Mouse (Mus musculus) thymus, postnatal 25 days (tissue): ENCODE results near the gene Trpm8.

Experiments used
- DNase-seq: peaks from one replicate; pipeline ENCODE4 v3.0.0; 2022

Trpm8 gene

DNA sequence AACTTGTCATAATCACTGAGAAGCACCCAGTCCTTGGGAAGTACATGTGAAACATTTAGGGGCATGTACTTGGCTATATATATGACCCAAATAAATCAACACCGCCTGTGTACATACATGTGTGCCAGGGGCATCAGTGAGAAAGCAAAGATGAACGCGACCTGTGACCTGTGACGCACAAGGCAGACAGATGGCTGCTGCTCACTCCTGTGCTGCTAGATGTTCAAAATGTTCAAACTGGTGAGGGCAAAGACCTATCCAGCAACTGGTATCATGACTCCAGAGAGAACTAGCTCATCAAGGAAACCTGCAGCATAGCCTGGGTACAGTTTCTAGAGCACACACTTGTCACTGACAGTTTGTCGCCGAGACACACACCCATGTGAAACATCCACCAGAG is 10.0 kb upstream of the Trpm8 start:
- DNase-seq = no peak

DNA sequence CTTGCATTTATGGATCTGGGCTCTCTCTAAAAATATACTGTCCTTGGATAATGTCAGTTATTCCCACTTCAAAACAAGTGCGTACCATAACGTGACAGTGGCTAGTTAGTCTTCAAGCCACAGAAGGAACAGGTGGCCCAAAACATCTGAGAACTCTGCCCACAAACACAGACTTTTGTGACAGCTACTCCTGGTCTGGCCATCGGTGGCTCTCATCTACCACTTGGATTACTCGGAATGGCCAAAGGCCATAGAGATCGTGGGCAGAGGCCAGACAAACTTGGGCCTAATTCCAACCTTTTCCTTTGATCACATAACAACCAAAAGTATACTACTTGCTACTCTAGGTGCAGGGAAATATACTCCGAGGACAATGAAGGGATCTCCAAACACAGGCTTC is 9.4 kb upstream of the Trpm8 start:
- DNase-seq = no peak

DNA sequence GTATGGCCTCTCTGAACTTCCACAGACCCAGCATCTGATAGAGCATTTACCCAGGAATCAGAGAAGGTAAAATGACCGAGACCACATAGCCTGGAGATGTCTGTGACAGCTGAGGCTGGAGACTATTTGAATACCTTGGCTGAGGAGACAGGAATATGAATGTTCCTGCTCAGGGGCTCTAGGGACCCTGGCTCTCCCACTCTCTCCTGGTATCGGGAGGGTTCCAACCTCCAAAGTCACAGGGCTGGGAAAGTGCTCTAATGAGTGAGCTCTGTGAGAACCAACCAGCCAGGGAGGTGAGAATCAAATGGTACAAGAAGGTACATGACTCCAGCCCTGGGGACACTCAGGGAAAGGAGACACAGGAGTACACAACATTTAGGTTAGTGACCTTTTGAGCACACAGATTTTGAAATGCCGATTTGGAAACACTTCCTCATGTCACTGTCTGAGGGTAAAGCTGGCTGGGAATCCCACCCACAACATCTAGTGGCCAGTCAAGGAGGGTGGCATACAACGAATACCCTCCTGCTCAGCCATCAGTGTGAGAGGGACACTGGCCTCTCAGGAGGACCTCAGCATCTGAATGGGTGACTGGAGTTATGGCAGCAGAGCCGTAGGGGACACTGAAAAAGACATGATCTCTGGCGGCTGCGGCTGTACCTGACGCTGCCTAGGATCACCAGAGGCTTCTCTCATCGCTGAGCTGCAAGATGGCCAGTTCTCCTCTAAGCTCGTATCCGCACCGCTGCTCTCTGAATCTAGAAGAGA is 7.7 kb upstream of the Trpm8 start:
- no peak for DNase-seq

DNA sequence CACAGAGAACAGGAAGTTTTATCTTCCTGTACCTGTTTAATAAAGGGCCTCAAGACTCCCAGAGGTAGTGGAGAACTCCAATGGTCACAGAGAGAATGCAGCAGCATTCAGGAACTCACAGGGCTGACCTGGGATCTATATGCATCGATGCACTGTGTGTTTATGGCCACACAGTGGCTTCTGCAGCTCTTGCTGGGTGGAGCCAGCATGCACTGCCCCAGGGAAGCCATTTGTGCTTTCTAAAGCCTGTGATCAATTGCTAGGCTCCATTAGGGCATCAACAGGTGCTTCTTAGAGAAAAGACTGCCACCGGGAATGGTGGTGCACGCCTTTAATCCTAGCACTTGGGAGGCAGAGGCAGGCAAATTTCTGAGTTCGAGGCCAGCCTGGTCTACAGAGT is 4.6 kb upstream of the Trpm8 start:
- DNase-seq = no peak

DNA sequence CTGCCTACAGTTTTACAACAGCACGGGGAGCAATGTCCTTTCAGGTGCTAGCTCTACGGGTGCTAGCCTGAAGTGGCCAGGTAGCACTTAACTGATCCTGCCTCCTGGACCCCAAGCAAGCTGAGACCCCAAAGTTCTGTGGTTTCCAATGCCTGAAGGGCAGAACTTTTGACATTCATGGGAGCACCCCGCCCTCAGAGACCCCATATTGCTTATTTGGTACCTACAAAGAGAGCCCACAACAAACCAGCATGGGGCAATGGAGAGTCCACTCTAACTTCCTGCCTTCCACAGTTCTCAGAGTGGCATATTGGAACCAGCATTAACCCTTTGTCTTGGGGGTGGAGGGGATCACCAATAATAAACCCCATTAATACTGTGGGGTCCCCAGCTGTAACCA is 4.1 kb upstream of the Trpm8 start:
- DNase-seq = no peak

DNA sequence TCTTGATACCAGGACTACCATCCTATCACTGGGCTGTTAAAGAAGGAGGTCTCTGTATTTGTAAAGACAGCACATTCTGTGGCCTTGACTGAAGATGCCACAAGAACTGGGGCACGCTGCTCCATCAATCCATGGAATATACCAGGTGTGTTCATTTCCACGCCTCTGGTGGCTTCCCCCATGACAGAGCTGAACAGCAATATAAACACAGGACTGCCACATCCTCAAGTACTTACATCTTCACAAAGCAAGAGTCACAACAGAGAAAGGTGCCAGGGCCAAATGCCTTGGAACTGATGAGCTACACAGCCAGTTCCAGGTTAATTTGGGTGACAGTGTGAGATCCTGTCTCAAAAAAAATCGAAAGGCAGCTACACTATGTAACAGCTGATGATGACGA is 3.6 kb upstream of the Trpm8 start:
- no peak for DNase-seq

DNA sequence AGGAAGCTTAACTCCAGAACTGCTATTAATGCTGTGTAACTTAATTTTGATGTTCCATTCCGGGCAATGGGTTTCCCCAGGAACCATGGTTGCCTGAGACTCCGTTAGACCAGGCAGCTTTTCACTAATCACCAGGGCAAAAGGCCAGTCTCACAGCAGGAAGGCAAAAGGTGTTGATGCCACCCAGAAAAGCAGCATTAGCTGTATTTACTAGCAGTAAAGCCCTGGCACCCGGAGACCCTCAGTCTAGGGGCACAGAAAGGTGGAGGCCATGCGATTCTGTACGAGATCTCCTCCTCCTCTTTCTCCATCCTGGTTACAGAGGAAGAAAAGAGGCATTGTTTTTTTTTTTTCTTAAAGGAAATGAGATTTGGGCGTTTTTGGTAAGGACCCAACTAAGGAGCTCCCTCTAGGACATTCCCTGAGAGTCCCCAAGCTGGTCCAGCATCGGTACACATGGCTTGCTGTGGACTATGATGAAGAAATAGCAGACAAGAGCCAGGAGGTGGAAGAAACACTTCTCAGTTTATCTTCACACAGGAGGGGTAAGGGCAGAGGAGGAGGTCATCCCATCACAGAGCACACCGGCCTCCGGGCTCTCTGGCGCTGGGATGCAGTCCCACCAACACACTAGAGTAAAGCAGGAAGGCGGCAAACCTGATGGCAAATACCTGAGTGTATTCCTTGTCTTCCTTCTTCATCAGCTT is 2.9 kb upstream of the Trpm8 start:
- DNase-seq = no peak

DNA sequence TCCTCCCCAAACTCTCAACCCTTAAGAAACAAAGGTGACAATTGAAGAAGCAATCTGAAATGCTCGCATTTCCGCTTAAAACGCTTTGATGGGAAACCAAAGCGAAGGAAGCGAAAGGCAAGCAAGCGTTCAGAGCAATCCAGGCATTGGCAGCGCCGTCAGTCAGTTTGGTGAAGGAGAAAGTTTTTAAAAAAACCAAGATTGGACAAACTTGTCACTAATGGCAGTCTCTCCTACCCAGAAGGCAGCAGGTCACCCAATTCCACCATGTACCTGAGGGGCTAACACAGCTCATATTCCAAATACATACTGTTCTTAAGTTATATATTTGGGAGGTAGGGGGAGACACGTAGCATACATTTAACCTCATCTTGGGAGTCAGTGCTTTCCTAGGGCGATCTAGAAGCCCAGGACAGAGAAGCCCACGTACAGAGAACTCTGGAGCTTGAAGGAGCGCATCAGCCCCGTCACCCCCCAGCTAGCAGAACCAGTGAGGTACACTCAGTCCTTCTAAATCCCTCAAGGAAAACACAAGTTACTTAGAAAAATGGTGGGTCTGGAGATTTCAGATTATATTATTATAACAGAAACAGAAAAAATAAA is 2.3 kb upstream of the Trpm8 start:
- no peak for DNase-seq

DNA sequence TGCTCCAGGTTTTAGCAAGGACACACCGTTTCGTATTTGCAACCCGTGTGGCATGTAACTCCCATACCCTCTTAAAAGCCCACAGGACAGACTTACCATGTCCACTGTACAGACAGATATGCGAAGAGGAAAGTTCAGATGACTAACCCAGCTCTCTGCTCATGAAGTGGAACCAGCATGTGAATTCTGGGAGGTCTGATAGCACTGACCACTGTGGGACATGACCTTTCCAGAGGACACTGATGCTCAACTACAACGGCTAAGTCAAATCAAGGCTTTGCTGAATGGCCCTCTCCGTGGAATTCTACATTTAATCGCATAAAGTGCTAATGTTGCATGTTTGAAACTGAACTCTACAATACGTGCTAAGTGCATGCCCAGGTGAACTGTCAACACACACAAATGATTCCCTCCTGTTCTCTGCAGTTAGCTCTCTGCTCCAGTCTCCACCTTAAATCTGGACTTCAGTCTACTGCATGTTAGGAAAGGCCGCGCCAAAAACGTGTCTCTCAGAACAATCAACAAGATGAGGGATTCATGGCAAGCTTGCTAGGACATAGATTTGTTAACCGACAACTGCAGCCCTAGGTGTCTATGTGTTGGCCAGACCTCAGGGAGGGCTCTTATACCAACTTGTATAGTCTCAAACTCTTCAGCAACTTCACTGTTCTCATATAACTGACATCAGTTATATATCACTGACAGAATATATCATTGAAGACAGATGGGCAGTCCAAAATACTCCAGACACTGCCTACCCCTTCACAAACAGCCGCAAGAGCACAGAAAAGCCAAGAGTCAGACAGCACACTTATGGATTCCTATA is 1.6 kb upstream of the Trpm8 start:
- DNase-seq = no peak

DNA sequence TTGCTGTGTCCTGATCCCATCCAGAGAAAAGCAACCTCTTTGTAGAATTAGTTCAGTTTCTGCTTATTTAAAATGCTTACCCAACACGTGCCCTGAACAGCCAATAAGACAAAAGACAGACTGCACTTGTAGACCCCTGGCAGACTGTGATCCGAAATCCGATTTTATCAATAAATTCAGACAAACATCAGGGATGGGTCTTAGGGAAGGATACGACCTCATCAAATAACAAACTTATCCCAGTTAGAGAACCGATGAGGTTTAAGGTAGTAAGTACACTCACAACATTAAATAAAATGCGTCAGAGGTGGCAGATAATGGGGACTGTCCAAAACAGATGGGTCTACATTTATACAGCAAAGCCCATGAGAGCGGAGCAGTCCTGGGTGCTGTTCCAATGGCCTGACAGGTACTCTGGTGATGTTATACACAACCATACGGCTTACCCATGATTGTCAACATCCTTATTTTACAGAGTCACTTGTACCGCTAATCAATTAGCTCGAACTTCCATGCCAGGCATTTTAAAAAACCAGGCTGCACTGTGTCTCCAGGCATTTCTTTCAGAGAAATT is 850 bp upstream of the Trpm8 start:
- no peak for DNase-seq

DNA sequence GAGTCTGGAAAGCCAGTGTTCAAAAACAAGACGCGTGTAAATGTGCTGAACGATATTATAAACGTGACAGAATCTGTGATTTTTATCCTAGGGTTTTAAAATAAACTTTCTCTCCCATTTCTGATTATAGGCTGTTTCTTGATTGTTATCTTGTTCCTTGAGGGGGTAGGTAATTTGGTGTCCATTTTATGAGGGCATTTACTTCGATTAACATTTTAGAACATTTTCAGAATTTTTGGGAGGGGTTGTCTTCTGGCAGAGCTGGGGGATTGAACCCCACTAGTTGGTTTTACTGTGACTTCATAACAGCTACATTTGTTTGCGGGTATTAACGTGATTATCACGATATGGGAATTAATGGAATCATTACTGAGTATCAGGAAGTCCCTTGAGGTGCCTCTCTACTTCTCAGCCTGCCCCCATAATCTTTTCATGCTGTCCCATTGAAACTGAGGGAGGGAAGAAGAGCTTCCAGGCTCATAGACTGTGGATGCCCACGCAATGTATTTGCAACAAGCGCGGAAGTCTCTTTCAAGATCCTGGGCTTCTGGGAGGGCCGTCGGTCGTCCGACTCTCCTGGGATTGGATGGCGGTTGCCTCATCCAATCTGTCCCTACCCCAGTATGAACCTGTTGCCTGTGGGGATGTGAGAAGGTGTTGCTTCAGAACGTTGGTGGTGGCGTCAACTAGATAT is 504 bp downstream of the Trpm8 start:
- no peak for DNase-seq

DNA sequence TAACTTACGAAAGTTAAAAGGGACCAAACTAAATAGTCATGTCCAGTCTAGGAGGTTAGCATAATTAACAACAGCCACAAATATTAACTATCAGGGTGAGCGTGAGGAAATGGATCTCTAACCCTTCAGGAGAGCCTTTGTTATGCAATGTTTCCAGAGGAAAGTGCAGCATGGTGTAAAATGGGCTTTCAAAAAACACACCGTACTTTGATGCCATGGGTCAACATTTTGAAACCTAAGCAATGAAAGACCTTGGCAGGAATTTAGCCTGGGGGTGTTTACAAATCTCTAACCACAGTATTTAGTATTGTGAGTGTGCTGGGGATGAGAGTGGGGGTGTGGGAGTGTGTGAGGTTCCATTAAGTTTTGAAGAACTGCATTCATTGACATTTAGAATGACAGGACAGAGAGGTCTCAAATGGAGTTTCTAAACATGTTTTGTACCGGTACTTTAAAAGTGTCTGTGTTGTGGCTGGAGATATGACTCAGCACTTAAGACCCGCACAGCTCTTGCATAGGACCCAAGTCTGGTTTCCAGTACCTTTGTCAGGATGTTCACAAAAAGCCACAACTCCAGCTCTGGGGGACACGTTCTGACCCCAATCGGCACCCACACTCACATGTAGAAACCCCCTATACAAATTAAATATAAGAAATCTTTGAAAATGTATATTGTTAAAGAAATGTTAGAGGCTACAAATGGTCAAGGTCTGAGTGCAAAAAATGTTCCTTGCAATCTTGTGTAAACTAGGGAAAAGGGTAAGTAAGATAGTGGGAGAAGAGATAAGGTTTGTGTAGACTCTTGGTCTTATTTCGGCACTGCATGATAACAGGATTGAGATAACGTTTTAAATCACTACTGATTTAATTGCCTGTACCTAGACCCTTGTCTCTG is 1.9 kb downstream of the Trpm8 start:
- DNase-seq = no peak

DNA sequence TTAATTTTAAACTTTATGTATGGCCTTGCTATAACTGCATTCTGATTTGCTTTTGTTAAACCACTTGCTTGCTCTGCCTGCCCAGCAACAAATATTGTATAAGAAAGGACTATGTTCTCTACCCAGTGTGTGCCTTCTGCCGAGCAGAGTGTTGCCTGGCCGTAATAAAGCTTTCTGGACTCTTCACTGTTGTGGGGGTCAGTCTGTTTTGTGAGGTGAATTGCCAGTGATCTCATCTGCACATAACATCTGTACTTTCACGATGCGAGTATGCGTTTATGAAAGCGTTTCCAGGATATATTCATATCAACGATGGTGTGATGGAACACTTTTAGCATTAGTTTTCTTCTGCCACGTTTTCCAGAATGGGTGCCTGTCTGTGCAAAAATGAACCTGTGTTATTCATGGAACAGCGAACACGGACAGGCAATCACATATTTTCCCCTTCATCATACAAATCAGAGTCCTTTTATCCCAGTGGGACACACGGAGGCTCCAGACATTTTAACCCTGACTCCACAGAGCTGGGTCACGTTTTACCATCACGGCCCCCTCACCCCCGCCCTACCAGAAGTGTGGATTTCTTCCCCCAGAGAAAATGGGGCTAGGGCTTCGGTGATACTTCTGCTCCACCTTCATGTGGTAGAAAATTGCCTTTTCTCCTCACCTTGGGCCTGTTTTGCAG is 2.7 kb downstream of the Trpm8 start:
- no peak for DNase-seq

DNA sequence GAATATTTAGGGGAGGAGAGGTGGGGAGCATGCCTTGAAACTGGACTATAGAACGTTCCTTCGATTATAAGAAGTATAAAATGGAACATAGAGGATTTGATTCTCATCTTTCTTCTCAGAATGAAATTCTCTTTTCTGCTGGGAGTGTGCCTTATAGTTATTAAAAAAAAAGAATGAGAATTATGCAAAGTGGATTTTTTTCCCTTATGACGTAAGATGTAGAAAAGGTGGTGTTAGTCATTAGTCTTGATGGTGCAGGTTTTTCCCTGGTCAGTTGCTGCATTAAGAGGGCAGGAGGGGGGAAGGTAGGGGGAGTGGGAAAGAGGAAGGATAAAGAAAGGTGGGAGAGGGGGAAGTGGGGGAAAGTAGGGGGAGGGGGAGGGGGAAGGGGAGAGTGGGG is 4.8 kb downstream of the Trpm8 start:
- no peak for DNase-seq

DNA sequence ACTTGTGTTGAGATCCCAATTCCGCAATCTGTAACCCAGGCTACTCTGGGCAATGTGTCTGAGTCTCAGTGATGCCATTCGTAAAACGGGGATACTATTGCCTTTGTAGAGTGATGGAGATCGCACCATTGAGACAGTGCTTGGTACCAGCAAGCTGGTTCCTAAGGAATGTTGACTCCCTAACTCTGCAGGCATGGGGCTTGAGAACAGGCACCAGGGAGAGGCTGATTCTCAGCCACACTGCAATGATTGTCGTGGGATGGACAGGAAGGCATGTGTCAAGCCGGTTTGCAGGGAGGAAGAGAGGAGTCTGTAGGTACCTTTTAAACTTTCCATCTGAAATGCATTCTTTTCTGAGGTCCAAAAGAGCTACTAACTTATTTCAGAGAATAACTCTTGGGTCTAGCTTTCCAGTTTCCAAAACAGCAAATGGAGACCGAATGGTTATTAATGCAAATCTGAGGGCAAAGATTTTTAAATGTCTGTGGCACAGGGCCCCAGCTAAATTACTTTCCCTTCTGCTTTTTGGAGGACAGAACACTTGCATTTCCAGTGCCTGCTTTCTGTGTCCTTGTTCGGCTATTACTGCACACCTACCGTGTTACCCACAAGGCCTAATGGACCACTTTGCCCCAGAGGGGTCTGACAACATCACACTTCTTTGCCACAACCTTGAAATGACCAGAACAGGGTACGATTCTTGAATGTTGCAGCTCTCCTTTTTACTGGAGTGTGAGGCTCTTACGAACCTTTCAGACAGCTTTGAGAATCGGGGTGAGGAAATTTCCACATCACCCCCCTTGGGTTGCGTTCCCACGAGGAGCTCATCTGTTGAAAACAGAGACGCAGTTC is 6.1 kb downstream of the Trpm8 start:
- no peak for DNase-seq

DNA sequence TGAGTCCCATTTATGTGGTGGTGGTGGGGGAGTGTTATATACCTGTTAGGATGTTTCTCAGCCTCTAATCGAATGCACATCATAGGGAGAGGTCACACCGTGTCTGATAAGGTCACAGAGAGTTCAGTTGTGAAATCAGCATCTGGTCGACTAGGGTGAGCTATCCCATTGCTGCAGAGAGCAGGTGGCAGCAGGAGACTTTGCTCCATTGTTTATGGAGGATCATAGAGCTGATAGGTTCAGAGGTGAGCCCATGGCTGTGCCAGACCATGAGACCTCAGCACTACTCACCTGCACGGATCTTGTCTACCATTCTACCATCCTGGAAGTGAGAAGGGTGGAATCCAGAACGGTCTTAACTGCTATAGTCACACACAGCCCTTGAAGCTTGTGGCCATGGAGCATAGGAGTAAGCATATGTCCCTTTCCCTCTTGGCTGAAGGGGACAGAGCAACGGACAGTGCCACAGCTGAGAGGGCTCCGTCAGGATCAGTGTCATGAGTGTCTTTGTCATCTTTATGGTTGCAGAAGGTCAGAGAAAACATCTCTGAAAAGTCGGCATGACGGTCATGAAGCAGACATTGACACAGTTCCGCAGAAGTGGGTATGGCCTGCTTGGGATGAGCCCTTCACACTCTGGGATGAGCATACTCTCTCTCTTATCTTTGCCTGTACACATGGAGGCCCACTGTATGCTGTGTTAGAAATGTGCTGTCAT is 6.9 kb downstream of the Trpm8 start:
- no peak for DNase-seq

DNA sequence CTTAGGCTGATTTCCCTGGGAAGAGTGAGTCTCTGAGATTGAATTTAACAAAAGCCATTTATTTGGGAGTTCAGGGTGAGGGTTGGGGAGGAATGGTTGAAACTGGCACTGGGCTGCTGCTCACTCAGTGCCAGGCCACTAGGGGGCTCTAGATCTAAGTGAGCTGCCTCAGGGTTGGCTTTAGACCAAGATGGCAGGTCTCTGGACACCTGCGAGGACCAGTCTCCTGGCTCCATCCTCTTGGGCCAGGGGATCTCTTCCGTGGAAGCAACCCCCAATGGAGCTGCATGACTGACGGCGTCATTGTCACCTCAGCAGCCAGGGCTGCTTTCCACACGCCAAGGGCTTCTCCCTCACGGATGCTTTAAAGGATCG is 7.5 kb downstream of the Trpm8 start:
- DNase-seq = no peak

DNA sequence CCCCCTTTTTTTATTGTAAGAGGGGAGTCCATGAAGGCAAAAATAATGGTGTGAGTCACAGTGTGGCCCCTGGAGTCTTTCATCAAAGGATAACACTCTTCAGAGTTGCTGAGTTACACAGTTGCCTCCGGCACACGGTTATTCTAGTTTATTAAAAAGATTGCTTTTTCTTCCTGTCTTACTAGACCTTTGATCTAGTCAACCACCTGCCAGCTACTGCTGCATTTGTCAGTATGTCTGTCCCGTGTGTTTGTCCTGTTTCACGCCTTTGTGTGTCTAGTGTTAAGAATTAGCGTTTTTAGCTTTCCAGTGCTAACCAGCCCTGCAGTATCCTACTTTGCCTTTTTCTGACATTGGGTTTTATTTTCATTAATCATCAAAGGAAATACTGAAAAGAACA is 8.2 kb downstream of the Trpm8 start:
- DNase-seq = no peak
